Mouse (Mus musculus) heart, embryonic 15.5 days (tissue): ENCODE measurements around the gene Foxo3. TPM values are rescaled to one million over a fixed set of nuclear protein-coding genes. Genes with fewer than 3 reads are reported as not detected.

Source experiments
- ATAC-seq: fragments of 200-750 bp; cut with Nextera tagmentation; replicated peaks from 2 replicates; pipeline ENCODE4 v1.8.0; 2017; ENCODE audit warnings: low read depth, moderate TSS enrichment; ENCODE audit not compliant: insufficient number of reproducible peaks, insufficient read depth, low FRiP score
- H3K27ac ChIP-seq: fragments of 300-500 bp; sonication (generic); 2 replicates; pipeline ENCODE4 v1.5.1; 2015; ENCODE audit warnings: mild to moderate bottlenecking, inconsistent platforms
- H3K27me3 ChIP-seq: fragments of 300-500 bp; sonication (generic); 2 replicates; pipeline ENCODE4 v1.6.1; 2015; ENCODE audit warnings: inconsistent platforms
- H3K36me3 ChIP-seq: fragments of 300-500 bp; sonication (generic); 2 replicates; pipeline ENCODE4 v1.6.1; 2015; ENCODE audit warnings: mild to moderate bottlenecking, inconsistent platforms
- H3K4me1 ChIP-seq: fragments of 300-500 bp; sonication (generic); replicated peaks from 2 replicates; pipeline ENCODE4 v1.6.1; 2015; ENCODE audit warnings: inconsistent platforms
- H3K4me2 ChIP-seq: fragments of 300-500 bp; sonication (generic); 2 replicates; pipeline ENCODE4 v1.6.1; 2015; ENCODE audit warnings: inconsistent platforms, mild to moderate bottlenecking, moderate library complexity
- H3K4me3 ChIP-seq: fragments of 300-500 bp; sonication (generic); 2 replicates; pipeline ENCODE4 v1.5.1; 2015; ENCODE audit warnings: mild to moderate bottlenecking, inconsistent platforms
- H3K9ac ChIP-seq: fragments of 300-500 bp; sonication (generic); 2 replicates; pipeline ENCODE4 v1.6.1; 2015; ENCODE audit warnings: mild to moderate bottlenecking, inconsistent platforms
- H3K9me3 ChIP-seq: fragments of 300-500 bp; sonication (generic); replicated peaks from 2 replicates; pipeline ENCODE4 v1.6.1; 2016; ENCODE audit warnings: inconsistent platforms
- WGBS: fragments of 180-500 bp; shearing (Covaris S2); methylation state at CpG from one replicate; pipeline ENCODE4 v1.1.7; 2015; ENCODE audit warnings: mixed read lengths; 5-methylcytosine and 5-hydroxymethylcytosine counted together
- polyA plus RNA-seq: library from polyadenylated mRNA; unstranded; fragments of >200 nt; fragmentation: Nextera tagmentation; extraction: Ambion mirVana; gene quantifications from 2 replicates; pipeline ENCODE4 v1.2.1, GENCODE M21; 2015

The Foxo3 gene
- polyA plus RNA-seq, 1 experiment from 2014 or later, result 5.7 TPM

DNA sequence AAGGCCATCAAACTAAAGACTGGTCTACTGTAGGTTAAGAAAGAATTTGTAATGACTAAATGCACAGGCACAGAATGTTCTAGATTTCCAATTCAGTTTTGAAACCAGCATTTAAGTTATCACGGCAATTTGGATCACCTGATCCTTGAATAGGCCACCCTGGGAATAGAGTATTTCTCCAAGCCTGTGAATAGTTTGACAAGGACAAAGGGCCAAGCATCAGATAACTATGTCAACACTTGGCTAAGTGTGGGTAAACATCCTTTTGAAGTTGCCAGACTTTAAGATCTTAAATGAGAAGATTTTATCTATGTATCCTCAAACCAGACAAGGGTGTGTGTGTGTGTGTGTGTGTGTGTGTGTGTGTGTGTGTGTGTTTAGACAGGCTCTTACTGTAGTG, 136.8 kb downstream of the Foxo3 start:
- Histone ChIP-seq H3K4me3 (no peak overlapping the region), H3K4me2 (no peak overlapping the region), H3K27me3 (no peaks in the 10 kb centered on the region), H3K27ac (no peak overlapping the region), H3K9me3 (no peaks in the 10 kb centered on the region), H3K9ac (no peak overlapping the region), H3K36me3 (no peaks in the 10 kb centered on the region), H3K4me1 (no peaks in the 10 kb centered on the region)
- WGBS, result 69% methylated on average over 1 of the region's 1 CpGs
- ATAC-seq, result no peak

DNA sequence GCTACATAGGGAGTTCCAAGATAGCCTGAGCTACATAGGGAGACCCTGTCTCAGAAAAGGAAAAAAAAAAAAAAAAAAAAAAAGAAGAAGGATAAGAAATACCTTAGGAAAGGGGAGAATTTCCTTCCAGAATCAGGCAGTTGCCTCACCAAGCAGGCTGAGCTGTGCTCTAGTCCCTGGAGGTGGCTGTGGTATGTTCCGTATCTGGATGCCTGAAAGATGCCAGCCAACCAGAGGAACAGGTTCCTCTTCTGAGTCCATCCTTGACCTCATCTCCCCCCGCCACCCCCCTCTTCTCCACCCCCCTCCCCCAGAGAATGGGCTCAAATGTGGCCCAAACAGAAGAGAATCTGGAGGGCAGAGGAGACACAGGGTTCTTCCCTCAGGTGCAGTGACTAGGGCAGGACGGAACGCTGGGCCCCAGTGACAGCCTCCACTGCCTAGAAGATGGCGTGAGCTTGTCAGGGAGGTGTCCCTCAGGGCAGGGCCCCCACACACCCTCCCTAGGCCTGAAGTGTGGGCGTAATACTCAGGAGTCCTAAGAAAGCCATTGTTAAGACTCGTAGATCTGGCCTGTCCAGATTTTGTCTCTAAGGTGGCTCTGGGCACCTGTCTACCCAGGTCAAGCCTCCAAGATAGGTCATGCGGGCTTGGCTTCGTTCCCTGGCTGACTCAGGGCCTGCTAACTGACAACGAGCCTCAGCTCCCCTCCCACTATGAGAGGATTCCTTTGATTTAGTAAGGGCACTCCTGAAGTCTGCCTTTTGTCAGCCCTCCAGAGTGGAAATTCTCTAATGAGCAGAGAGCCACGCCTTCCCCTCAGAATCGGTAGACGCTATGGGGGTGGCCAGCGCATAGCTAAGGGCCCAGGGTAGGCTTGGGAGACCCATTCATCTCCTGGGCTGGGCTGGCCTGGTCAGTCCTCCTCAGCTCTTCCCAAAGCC, 141.5 kb downstream of the Foxo3 start:
- Histone ChIP-seq H3K36me3 (no peaks in the 10 kb centered on the region), H3K4me1 (no peaks in the 10 kb centered on the region), H3K9me3 (no peaks in the 10 kb centered on the region), H3K4me3 (no peak overlapping the region), H3K9ac (no peak overlapping the region), H3K27ac (no peak overlapping the region), H3K27me3 (no peaks in the 10 kb centered on the region), H3K4me2 (no peak overlapping the region)
- WGBS, result 65% methylated on average over 14 of the region's 14 CpGs
- ATAC-seq, result no peak; the same call in 1 of the 2 replicates

Other genes with a start within 250 kb of the Foxo3 start
- gene Afg1l, start 201.8 kb upstream of the Foxo3 start, polyA plus RNA-seq, result 16.5 and 17.2 TPM in 2 replicates
- 340 and 352 TPM in 2 replicates for gene Snx3, start 225.3 kb upstream of the Foxo3 start, polyA plus RNA-seq